Mouse (Mus musculus) lung, postnatal 14 days (tissue): ENCODE data around the gene Dach1.

Experiments used
- DNase-seq: peaks from one replicate; pipeline ENCODE4 v3.0.0; 2021

The Dach1 gene

DNA sequence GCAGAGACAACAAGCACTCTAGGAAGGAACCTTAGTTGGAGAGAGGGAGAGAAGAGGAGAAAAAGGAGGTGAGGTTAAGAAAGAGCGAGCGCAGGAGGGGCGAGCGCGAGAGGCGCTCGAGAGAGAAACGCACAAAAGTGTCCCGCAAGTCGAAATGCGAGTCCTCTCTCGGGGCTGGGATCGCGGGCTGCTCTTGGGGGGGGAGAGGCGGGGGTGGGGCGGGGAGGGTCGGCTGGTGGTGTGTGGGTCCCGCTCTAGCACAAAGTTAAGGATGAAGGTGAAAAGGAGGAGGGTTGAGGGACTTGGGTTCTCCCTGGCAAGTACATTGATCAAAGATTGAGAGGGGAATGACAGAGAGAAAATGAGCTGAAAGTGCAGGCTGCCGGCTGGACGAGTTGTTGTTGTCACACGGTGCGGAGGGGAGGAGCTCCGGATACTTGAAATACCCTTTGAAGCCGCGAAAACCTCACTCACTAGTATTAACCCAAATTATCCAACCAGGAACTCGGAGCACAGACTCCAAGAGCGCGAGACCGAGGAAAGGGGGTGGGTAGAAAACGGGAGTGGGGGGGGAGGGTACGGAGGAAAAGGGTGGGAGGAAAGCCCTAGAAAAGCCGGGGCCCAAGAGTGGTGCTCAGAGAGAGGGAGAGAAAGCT is at the start of gene Dach1:
Gene Dach1 (minus strand): TSS at position 345 of the 656 bp plus-strand sequence.
- peak; percentile 63 for DNase-seq

DNA sequence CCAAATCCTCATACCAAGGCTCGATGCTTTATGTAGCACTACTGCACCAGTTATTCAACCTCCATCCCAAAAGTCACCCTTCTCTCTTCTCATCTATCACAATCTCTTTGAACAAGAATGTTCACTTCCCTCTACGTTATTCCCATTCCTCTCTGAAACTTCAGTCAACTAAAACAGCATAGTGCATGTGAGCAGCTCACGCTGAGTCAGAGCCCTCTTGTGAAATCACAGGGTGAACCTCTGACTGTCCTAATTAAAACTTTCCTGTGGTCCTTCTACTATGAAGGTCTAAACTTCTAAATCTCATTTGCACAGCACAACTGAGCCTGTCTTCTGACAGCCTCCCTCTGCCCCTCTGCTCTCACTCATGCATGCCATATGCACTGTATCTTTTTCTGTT is 30.5 kb upstream of the Dach1 start:
- DNase-seq = no peak

DNA sequence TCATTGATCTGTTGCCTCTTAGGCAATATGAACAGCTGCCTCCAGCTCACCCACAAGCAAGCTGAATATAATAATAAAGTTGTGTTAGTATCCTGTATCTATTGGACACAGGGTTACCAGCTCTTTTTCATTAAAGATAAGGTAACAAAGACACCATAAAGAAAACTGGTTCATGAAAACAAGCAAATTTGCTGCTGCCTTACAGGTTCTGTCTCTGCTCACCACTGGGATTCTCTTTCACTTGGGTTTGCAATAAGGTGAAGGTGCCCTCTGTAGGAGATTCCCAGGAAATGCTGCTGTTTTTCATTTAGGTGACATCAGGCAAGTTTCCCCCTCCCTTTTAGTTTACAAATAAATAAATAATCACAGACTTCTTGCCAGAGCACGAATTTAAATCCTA is 12.0 kb upstream of the Dach1 start:
- peak; percentile 16 for DNase-seq

DNA sequence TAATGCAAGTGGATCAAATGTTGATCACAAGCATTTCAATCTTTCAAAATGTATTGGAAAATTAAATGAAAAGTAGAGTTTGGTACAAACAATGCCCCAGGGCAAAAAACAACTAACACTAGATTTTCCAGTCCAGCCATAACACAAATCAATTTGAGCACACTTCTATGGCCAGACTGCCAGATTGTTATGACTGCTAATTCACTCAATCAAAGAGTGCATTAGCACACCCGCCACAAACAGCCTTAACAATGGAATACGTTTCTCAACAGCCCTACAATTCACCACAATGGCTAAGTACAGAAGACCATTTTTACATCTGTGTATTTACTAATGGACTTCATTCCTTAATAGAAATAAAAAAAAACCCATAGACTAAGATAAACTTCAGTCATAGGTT is 4.3 kb upstream of the Dach1 start:
- DNase-seq = no peak

DNA sequence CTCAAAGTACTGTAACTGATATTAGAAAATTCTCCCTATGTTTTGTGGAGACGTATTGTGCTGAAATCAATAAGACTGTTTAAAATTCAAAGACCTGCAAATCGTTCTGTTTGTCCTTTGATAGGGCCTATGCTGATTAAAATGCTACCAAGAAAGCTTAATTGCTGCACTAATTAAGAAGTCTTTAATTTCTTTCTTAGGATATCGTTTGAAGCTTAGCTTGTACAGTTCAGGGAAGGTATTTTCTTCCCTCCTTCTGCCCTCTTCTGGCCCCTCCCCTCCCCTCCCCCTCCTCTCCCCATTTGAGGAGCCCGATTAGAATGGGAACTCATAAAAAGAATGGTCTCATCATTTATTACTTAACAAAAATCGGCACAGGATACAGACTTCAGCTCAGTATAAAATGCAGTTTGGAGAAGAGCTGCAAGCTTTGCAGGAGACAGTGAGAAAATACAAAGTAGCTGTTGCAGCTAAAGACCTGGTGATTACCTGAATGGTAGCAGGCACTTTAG is 2.9 kb upstream of the Dach1 start:
- no peak for DNase-seq

DNA sequence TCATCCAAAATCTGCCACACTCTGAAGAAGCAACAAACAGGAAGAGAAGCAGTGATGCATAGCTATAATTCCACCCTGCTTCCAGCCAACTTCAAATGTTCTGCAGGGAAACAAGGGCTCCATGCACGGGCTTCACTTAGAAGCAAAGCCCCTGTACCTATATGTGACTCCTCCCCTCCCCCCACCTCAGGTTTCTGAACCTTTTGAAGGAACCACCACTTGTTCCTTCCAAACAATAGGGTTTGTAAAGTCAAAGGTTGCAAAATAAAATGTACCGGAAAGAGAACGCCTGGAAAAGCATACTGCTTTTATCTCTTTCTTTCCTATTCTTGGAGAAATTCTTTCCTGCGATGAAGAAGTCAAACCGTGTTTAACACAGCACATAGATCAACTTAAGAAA is 2.3 kb upstream of the Dach1 start:
- DNase-seq = no peak

DNA sequence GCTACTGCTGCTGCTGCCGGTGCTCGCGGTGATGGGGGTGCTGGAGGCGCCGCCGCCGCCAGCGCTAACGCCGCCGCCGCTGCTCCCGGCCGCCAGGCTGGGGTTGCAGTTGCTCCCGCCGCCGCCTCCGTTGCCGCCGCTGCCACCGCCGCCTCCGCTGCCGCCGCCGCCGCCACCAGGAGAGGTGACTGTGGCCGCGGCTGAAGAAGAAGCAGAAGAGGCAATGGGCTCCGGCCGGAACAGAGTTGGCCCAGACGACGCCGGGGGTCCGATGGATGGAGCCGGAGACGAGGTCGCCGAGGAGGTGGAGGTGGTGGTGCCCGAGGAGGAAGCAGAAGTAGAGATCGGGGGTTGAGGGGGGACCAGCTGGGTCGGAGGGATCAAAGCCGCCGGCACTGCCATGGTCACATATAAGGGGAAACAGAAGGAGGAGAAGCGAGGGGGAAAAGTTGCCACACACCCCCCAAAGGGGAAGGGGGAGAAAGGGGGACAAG is 610 bp downstream of the Dach1 start:
- DNase-seq = peak; percentile 41

DNA sequence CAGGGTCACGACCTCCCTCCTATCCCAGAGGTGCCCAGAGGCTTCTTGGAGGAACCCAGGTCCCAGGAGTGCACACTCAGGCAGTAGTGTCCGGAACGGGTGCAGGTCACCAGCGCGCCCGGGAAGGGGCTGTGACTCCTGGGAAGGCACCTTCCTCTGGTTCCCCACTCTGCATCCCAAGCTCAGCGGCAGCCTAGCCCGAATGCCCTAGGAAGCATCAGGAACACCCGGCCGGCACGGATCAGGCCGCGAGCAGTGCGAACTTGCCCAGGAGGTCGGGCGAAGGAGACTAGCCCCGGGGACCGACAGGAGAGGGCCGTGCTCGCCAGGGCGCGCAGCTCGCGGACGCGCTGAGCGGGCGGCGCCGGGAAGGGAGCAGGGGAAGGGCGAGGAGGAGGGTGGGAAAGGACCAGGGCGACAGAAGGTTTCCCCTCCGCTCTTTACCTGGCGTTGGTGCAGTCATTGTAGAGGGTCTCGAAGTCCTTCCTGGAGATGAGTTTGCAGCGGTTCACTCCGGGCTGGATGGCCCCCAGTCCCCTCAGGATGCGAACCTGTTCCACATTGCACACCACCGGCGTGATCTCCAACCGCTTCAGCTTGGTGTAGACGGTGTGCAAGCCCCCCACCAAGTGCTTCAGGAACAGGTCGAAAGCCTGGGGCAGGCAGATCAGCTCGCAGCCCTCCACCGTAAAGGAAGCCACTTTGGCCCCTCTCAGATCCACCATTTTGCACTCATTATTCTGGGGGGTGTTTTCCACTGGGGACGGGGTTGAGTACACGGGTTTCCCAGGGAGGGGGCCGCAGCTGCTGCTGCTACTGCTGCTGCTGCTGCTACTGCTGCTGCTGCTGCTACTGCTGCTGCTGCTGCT is 1.3 kb downstream of the Dach1 start:
- peak; percentile 53 for DNase-seq

DNA sequence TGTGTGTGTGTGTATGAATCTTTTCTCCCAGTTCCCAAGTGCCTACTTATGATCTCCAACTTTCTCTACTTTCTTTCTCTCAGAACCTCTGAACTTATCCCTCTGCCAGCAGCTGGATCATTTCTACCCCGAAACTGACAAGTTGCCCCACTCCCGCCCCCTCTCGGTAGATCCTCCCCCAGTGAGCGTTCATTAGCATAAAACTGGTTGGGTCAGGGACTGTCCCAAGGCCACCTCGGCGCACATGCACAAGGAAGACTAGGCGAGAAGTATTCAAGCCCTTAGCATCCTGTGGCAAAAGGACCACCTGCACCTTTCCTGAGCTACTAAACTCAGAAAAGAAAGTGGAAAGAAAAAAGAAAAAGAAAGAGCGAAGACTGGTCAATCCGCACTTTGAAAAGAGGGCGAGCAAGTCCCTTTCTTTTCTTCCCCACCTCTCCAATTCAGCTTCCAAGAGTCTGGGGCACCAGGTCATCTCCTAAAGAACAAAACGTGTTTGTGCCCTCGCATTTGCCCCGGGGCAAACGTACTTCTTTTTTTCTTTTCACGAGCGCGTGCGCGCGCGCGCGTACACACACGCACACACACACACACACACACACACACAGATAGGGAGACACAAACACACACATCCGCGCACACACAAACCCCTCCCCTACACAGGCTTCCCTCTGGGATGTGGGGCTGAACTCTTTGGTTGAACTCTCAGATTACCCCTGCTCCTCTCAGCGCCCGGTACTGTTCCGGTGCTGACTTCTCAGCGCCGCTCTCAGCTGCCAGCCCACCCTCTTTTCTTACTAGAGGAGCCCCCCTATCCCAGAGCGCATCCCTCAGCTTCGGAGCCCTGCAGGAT is 2.2 kb downstream of the Dach1 start:
- peak; percentile 76 for DNase-seq

DNA sequence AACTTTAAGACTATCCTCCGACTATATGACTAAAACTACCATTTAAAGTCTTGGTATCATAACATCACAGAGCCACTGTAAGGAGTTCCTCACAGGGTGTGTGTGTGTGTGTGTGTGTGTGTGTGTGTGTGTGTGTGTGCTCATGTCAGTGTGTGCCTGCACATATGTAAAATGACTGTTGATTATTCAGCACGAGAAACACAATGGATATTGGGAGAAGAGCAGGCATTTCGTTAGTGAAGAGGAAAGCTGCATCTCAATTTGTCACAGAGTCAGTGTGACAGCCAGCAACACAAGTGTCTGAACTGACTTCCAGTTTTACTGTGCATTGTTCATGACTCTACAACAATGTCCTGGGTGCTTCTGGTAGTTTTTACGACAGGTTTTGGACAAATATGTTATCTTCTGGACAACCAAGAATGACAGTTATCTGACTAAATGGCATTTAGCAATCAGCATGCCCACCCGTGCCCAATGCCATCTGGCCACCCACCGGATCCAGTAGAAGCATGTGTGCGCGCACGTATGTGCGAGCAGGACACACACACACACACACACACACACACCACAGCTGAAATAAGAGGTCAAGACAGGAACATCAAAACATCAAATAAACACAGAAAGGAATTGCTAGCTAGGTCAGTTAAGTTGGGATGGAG is 3.1 kb downstream of the Dach1 start:
- DNase-seq = peak; percentile 5

DNA sequence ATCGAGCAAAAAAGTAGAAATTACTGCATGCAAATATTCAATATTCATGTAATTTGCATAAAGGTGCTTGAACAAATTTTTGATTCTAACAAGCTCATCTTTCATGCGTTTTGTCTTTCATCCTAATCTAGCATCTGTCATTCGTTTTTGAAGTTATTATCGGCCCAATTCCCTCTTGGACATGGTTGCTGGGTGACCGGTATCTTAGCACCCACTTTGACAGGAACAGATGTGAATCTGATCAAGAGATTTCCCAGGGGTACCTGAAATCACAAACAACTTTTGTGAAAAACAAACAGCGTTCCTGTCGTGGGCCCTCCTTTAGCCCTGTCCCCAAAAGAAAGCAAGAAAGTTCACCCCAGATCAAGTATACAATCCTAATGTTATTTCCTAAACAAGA is 12.8 kb downstream of the Dach1 start:
- no peak for DNase-seq

DNA sequence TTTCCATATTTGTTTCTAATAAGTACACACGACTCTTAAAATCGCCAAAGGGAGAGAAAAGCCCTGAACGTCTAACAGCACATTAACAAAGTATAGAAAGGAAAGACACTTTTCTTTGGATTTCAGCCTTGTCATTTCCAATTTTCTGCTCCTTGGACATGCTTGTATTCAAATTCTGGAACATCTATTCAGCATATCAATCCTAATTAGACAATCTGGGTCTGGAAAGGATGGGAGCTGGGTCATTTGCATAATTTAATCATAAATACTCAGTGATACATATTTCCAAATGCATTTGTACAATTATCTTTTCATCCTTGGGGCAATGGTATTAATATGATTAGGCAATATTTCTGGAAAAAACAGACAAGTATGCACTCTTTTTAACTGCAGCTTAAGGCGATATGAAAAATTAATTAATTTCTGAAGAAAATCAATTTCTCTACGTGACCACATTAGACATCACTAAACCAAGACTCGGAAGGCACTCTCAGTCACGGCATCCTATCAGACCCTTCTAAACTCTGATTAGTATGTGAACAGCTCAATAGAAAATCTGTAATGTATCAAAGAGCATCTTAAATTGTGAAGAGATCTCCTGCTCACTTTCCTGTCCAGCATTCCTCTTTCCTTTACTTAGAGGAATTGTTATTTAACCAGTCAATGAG is 13.7 kb downstream of the Dach1 start:
- DNase-seq = no peak

DNA sequence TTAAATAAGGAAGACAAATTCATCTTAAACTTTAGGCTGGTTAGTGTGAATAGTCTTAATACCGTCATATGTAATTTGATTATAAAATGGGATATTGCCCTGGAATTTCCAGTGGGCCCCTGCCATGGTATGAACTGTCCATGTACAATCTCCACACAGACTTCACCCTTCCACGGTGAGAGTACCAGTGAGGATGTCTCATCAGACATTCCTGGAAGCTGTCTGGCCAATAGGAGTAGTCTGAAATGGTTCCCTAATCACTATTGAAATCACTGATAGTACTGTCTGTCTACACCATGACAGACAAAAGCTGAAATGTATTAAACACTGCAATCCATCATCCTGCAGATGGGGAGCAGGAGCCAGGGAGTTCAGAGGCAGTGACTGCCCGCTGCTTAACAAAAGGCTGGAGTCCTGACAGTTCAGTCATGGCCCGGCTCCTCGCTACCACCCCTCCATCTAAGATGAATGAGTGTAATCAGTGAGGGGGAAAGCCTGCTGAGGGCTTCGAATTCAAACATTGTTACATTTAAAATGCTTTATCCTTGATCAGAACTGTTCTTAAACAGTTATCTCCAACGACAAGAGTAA is 14.6 kb downstream of the Dach1 start:
- no peak for DNase-seq

DNA sequence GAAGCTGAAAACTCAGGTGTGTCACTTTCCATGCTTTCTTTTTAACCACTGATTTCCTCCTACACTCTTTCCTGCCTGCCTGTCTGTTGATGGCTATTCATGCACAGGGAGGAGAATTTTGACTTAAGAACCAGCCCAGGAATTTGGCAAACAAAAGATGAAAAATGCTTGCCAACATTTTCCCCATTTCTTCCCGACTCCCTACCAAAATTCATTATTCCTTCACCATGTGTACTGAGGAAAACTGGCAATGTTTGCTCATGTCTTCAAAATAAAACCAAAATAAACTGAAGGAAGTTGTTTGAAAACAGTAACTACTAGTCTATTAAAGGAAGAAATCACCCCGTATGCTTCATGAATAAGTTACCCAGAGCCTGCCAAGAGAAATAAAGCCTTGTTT is 27.8 kb downstream of the Dach1 start:
- DNase-seq = no peak

DNA sequence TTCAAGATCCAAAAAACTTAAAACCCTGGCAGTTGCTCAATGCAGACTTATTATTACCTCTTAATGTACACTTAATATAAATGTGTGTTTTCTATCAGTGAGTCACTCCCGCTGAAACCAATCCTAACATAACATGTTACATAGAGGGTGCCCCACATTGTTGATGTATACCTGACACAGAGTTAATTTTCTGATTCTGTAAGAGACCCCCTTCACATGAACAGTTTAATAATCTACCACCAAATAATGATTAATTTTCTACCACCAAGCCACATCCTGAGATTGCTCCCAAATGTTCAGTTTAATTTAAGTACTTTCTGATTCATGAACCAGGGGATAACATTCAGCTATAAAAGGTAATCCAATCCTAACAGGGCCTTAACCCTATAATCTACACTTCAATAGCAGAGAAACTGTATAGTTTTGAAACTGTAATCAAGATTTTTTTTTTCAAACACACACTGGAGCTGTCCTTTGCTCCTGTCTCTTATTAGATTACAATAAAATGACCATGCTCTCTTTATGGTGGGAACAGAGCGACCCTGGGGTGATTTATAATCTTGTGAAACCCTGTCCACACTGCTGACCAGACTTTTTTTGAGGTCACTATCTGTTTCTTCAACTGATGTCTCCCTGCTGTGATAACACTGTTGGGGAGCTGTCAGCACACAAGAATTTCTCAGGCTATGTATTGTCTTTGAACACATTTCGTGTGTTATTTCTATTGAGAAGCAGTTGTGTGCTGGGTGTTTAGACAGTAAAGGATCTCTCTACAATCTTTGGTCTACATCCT is 30.5 kb downstream of the Dach1 start:
- no peak for DNase-seq

DNA sequence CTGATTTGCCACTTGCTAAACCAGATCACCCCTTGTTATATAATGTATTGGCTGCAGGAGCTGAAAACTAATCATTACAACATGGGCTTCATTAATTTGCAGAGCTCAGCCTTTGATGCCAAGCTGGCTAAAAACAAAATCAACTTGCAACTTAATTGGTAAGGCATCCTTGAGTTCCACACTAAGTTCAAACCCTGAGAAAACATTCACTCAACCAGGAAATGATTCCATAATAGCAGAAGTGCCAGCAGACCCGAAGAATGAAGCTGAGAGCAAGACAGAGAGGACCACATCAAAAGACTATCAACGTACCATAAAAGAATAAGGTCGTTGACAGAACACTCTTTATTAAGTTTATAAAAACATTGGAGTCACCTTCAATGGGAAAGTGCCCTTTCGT is 35.0 kb downstream of the Dach1 start:
- no peak for DNase-seq

DNA sequence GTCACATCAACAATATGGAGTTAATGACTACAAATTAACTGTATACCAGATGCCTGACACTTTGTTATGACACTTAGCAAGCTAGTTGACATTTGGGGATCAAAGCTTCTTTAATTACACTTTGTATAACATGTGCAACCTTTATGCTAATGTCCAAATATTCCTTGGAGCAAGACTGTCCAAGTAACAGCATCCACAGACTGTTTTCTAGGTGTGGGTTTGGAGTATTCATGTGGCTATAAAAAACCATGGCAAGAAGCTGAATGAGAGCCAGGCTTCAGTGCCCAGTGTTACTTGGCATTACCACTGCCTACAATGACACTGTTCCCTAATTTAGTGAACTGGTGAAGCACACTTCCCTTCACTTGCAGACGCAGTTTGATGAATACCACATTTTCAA is 46.5 kb downstream of the Dach1 start:
- no peak for DNase-seq

DNA sequence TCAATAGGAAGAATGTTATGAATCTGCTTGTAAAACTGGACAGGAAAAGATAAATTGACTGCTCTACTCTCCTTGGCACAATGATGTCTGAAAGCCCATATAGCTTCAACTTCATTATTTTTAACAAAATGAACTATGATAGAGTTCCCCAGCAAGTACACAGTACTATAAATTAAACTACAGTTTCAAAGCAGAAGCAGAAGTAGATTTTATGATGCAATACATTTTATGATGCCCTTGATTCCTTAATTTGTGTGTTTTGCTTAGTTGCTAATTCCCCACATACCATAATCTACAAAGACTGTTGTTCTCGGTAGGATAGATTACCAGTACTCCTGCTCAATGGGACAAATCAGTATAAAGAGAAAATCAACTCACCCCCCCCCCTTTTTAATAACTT is 52.9 kb downstream of the Dach1 start:
- no peak for DNase-seq

DNA sequence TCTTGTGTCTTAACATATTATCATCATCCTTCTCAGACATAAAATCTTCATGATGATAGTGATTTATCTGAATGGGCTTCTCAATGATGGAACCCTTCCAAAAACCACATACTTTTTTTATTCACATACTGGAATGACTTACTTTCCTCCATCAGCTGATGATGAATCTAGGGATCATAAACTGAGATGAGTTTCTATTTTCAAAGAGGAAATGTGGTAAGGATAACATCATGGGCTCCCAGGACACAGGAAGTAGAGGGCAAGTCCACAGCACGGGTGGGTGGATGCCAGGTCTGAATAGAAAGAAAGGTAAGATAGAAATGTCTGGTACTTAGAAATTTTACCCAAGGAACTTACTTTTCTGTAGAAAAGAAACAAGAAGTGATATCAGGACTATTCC is 56.5 kb downstream of the Dach1 start:
- DNase-seq = no peak

DNA sequence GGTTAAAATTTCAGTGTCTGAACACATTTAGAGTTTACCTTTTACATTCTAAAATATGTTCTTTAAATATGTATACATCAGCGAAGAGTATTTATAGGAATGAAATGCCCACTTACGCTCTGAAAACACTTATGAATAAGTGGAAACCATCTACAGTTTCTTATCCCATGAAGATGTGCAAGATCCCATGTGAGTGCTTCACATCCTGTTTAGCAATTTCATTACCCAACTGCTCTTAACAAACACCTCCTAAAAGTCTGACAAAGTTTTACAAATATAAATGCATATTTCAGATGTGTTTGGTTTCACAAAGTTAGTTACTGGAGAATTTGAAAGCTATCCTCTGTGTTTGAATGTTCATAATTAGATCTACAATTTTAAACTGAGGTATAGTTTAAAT is 59.6 kb downstream of the Dach1 start:
- DNase-seq = no peak

DNA sequence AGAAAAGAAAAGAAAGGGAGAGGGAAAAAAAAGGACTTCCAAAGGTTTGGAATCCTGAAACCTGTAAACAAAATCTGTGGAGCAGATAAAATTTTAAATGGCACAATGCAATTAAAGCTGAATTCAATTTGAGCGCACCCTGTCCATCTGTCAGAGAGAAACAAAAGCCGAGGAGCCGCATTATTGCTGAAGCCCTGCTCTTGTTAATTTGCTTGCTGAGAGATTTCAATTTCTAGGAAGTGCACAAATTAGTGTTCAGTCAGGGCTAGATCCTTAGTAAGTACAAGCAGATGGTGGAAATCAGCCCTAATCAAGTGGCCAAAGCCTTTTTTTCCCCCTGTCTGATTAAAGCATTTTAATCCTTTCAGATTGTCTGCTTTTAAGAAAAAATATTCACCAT is 60.8 kb downstream of the Dach1 start:
- no peak for DNase-seq
